Mouse (Mus musculus) adrenal gland (tissue): ENCODE measurements around the gene Tspan18.

ENCODE experiments used
- intact Hi-C: fragments of 180-260 bp; cut with DNase I; formaldehyde crosslinking; loops from one replicate; pipeline ENCODE4 v1.15.1; 2025

Gene Tspan18

GRCm38 (mm10) chr2:93303260-93303584, 31.1 kb downstream of the Tspan18 start:
- intact Hi-C loops = no loop called here

DNA sequence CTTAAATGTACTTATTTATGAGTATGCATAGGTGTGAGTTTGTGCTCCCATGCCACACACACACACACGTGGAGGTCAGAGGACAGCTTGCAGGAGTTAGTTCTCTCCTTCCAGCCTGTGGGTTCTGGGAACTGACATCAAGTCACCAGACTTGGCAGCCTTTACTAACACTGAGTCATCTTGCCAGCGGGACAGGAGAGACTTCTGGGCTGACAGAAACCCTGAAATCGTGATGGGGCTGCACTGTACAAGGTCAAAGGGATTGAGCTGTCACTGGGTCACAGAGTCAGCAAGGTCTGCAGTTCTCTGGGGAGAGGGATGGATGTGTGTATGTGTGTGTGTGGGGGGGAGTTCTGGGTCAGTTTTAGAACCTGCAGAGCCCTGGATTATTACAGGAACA, 36.6 kb downstream of the Tspan18 start:
- intact Hi-C loops = no loop called here

GRCm38 (mm10) chr2:93291186-93291926, 42.9 kb downstream of the Tspan18 start:
- intact Hi-C loops = no loop called here

GRCm38 (mm10) chr2:93290345-93291118, 43.8 kb downstream of the Tspan18 start:
- intact Hi-C loops = no loop called here

DNA sequence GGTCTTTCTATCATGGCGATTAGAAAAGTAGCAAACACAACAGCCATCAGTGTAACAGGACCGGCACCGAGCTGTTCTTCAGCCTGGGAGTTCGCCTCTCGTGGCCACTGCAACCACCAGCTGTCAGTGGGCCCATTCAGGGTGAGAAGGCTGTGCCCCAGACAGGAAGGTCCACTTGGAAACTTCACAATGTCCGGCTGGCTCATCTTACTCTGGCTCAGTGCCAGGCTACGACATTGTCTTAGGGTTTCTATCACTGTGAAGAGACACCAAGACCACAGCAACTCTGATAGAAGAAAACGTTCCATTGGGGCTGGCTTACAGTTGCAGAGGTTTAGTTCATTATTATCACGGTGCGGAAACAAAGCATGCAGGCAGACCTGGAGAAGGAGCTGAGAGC, 45.1 kb downstream of the Tspan18 start:
- intact Hi-C loops = no loop called here

DNA sequence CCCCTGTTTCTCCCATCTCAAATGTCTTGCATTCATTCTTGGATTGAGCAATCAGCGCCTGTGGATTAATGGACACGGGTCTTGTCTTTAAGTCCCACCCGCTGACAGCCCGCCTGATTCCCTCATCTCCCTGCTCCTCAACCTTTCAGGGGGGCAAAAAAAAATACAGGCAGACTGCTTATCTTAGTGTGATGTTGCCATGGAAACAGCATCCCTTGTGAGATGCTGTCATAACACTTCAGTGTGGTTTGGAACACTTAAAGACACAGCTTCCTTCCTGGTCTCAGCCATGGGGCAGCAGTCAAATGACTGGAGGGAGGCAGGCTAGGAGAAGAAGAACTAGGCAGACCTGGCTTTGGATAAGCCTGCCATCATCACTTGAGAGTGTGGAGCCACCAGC, 47.0 kb downstream of the Tspan18 start:
- intact Hi-C loops = no loop called here

GRCm38 (mm10) chr2:93286742-93287141, 47.6 kb downstream of the Tspan18 start:
- intact Hi-C loops = no loop called here

DNA sequence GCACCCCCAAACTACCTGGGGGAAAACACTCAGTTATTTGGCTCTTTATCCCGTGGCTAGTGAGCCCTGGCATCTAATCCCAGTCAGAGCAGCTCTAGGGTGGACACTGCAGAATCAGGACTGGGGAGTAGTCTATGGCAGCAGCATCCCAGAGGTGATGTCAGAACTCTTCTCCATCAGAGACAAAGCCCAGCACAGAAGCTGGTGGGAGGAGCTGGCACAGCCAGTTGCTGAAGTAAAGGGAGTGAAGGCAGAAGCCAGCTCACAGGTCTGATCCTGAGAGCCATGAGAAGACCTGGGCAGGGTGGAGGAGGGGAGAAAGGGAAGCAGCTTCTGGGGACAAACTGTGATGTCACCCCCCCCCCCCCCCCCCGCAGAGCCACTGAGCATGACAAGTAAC, 48.0 kb downstream of the Tspan18 start:
- intact Hi-C loops = no loop called here

DNA sequence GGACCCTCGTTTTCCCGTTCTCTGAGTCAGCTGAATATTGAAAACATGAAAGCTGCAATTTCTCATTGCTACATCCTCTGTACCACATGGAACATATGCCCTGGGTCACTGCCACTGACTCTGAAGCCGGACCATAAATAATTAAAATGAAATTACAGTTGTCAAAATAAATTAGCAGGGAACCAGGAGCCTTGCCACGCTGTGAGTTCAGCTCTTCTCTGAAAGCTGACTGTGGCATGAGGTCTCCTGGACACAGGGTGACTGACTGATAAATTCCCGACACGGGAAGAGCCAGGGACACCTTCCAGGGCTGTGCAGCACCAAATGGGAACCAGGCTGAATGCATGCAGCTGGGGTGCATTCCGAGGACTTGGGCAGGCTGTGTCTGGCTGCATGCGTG, 48.5 kb downstream of the Tspan18 start:
- intact Hi-C loops = no loop called here

DNA sequence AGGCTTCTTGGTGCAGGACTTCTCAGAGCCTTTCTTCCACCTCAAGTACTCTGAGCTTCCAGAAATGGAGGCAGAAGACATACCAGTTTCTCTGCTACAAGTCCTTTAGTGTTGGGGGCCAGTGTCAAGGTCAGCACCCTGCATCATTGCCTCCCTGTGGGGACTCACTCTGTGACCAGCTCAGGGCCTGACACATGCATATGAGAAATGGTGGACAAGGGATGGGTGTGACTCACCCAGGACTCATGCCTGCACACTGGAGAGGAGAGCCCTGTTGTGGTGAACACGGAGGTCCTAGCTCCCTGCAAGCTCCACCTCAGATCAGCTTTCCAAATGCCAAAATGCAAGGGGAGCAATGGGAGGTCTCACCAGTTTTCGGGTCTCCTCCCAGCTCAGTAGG, 49.7 kb downstream of the Tspan18 start:
- intact Hi-C loops = no loop called here

DNA sequence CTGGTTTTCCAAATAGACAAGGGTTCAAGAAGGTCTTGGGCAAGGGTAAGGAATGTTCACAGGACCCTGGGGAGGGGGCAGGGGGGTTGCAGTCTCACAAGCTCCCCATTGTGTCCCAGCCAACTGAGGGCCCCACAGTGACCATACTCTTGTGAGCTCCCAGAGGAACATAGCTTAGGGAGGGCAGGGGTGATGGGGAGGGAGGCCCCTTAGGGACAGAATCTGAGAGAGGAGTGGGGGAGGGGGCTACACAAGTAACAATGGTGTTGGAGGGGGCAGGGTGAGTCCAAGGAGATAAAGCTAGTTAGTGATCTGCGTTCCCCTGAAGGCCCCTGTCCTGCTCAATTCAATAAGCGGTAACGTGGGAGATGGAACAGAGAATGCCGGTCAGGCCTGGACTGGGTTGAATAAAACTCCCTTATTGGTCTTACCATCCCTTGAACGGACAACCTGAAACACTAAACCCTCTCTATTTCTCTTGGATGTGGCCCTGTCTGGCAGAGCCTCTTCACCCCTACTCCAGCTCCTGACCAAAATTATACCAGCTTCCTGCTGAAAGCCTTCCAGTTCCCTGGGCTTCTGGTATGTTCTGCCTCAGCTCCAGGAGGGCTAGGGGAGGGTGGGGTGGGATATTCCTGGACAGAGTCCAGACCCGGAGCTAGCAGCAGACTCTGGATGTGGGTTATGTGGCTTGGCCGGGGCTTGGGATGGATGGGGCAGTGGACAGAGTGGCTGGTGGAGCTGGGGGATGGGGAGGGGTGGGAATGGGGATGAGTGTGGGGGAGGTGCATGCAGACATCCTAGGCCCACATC, 50.6 kb downstream of the Tspan18 start:
- intact Hi-C loops = no loop called here

- intact Hi-C loops = no loop called here
Observed at GRCm38 (mm10) chr2:93282636-93283035, 51.7 kb downstream of the Tspan18 start.

DNA sequence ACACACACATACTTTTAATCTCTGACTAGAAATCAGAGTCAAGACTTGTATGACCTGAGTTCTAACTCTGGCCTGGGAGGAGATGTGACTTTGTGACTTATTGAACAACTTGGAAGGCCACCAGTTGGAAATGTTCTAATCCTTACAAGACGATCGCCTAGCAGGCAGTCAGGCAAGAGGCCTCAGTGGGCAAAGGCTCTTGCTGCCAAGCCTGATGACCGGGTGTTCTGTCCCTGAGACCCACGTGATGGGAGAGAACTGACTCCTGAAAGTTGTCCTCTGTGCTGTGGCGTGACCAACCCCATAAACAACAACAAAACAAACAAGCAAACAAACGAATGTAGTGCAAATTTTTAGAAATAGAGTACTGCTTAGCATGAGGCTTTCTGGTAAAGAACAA, 52.8 kb downstream of the Tspan18 start:
- intact Hi-C loops = no loop called here

GRCm38 (mm10) chr2:93280117-93280620, 54.1 kb downstream of the Tspan18 start:
- intact Hi-C loops = no loop called here

DNA sequence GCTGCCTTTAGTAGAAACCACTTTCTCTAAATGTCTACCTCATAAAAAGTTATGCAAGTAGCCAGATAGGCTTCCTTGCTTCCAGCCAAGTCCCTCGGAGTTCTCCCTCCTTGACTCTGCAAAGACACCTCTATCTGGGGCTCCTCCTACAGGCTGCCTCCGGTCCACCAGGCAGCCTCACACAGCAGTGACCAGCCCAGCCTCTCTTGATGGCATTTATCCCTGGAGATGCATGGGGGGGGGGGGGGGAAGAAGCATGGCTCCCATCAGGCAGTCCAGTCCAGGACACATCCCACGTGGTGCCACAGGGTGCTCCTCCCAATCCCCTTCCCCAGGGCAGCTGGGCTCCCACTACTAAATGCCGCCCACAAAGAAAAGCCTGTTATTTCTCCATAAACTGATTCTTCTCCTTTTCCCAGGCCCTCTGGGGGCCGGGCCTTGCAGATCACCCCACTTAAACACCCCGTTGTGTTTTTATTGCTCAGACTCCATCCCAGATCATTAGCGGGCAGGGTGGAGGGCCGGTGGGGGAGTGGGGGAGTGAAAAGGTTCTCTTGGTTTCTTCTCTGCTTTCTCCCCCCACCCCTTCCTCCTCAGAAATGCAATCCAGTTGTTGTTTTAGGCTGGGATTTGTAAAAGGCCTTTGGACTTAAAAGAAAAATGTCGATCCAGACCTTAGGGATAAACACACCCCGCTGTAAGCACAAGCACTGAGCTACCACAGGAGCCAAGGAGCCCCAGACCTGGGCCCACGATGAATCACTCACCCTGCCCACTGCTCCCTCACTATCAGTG, 55.9 kb downstream of the Tspan18 start:
- intact Hi-C loops = loop anchor here (5.0 kb wide), 1 partner anchor 54 kb away; the partner anchor contains the start of gene Tspan18

DNA sequence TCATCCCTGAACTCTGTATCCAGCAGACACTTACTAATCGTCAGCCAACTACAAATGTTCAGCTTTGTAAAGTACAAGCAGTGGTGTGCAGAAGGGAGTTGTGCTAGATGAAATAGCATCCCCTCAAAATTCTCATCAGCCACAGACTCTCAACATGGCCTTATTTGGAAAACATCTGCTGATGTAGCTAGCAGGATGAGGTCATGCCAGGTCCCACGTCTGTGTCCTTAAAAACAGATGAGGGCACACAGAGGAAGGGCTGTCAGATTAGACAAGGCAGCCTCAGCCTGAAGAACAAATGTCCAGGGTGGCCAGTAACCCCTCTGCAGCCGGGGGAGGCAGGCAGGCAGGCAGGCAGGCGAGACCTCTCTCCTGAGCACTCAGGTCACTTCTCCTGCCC, 56.8 kb downstream of the Tspan18 start:
- intact Hi-C loops = loop anchor here (5.0 kb wide), 1 partner anchor 55 kb away; the partner anchor contains the start of gene Tspan18

DNA sequence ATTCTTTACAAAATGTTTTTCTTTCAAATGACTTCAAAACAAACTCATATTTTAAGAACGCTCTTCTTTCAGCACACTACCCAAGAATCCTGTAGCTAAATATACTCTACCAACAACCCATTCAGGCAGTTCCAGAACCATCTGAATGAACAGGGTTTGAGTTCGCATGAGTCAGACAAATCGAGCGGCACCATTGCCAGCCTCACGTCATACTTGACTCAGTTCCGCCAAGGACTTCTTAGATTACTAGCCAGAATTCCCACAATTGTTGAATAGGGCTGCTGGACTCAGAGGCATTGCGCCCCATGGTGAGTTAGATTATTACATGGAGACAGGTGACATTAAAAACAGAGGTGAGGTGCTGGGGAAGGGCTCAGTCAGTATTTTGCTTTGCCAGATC, 58.3 kb downstream of the Tspan18 start:
- intact Hi-C loops = loop anchor here (5.0 kb wide), 1 partner anchor 56 kb away; the partner anchor contains the start of gene Tspan18

GRCm38 (mm10) chr2:93273916-93274315, 60.4 kb downstream of the Tspan18 start:
- intact Hi-C loops = no loop called here

GRCm38 (mm10) chr2:93270083-93270482, 64.2 kb downstream of the Tspan18 start:
- intact Hi-C loops = no loop called here

DNA sequence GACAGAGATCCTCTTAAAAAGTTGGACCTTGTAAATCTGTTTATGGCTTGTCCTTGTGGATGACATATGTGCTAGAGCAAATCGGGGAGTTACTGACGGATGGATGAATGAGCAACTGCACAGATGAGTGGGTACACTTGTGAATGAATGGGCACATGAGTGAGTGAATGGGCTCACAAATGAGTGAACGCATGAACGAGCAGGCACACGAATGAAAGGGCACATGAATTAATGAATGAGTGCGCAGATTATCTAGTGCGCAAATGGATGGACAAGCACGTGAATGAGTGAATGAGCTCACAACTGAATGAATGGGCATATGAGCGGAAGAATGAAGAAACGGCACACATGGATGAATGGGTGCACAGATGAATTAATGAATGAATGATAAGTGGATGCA, 64.7 kb downstream of the Tspan18 start:
- intact Hi-C loops = no loop called here

GRCm38 (mm10) chr2:93268711-93269270, 65.5 kb downstream of the Tspan18 start:
- intact Hi-C loops = no loop called here
